Mouse (Mus musculus): Measurements from ENCODE around the gene Dcaf17.
A peak's percentile ranks its signal among the peaks of the same experiment; 100 is the strongest.

Dcaf17 gene

GRCm38 (mm10) chr2:71054716-71055115 lies 412 bp upstream of the Dcaf17 start:
- peak; percentile 36 for DNase-seq (ENCODE audit: low read depth)

GRCm38 (mm10) chr2:71056115-71056835 lies 1.1 kb downstream of the Dcaf17 start:
- no peak for DNase-seq (ENCODE audit: low read depth)

GRCm38 (mm10) chr2:71071601-71072000 lies 16.5 kb downstream of the Dcaf17 start:
- no peak for DNase-seq (ENCODE audit: low read depth)

GRCm38 (mm10) chr2:71073330-71073729 lies 18.2 kb downstream of the Dcaf17 start:
- no peak for DNase-seq (ENCODE audit: low read depth)

- DNase-seq (ENCODE audit: low read depth), result no peak
These were observed 18.7 kb downstream of the Dcaf17 start for GRCm38 (mm10) chr2:71073828-71074227.

GRCm38 (mm10) chr2:71082416-71082815 lies 27.3 kb downstream of the Dcaf17 start:
- DNase-seq (ENCODE audit: low read depth), result no peak

GRCm38 (mm10) chr2:71083454-71084193 lies 28.5 kb downstream of the Dcaf17 start:
- no peak for DNase-seq (ENCODE audit: low read depth)

- DNase-seq (ENCODE audit: low read depth), result peak; percentile 77
These were observed 34.6 kb downstream of the Dcaf17 start for GRCm38 (mm10) chr2:71089766-71090165.

- DNase-seq (ENCODE audit: low read depth), result peak; percentile 36
These were observed 35.7 kb downstream of the Dcaf17 start for GRCm38 (mm10) chr2:71090660-71091445.

GRCm38 (mm10) chr2:71096170-71096569 lies 41.0 kb downstream of the Dcaf17 start:
- peak; percentile 97 for DNase-seq (ENCODE audit: low read depth)

GRCm38 (mm10) chr2:71102621-71103291 lies 47.6 kb downstream of the Dcaf17 start:
- DNase-seq (ENCODE audit: low read depth), result peak; percentile 39

GRCm38 (mm10) chr2:71103292-71103680 lies 48.2 kb downstream of the Dcaf17 start:
- DNase-seq (ENCODE audit: low read depth), result peak; percentile 33

- no peak for DNase-seq (ENCODE audit: low read depth)
These were observed 49.6 kb downstream of the Dcaf17 start for GRCm38 (mm10) chr2:71104696-71105095.

GRCm38 (mm10) chr2:71105469-71106215 lies 50.5 kb downstream of the Dcaf17 start:
- DNase-seq (ENCODE audit: low read depth), result no peak

GRCm38 (mm10) chr2:71107225-71107624 lies 52.1 kb downstream of the Dcaf17 start:
- no peak for DNase-seq (ENCODE audit: low read depth)

GRCm38 (mm10) chr2:71108541-71108940 lies 53.4 kb downstream of the Dcaf17 start:
- DNase-seq (ENCODE audit: low read depth), result no peak

- DNase-seq (ENCODE audit: low read depth), result no peak
These were observed 58.5 kb downstream of the Dcaf17 start for GRCm38 (mm10) chr2:71113489-71114171.

- peak; percentile 30 for DNase-seq (ENCODE audit: low read depth)
These were observed 61.0 kb downstream of the Dcaf17 start for GRCm38 (mm10) chr2:71116151-71116550.

GRCm38 (mm10) chr2:71117797-71118708 lies 62.9 kb downstream of the Dcaf17 start, which contains the start of gene Cybrd1:
Gene Cybrd1 (plus strand): TSS chr2:71117923.
- DNase-seq (ENCODE audit: low read depth), result no peak

GRCm38 (mm10) chr2:71120844-71121243 lies 65.7 kb downstream of the Dcaf17 start:
- no peak for DNase-seq (ENCODE audit: low read depth)

Measured in 416B (cell line).